Mouse (Mus musculus) spleen, embryonic (tissue): ENCODE results near the gene Adora2a.

Experiments
- CTCF ChIA-PET: fragments of 350-600 bp; sonication (Branson Sonifier 250); formaldehyde crosslinking; loops from one replicate; lab custom pipeline; 2022; lab: Charles Lee

Adora2a gene

GRCm38 (mm10) chr10:75307130-75307529 is 9.5 kb upstream of the Adora2a start:
- CTCF ChIA-PET, result no interaction called here

GRCm38 (mm10) chr10:75312361-75312760 is 4.3 kb upstream of the Adora2a start:
- CTCF ChIA-PET, result no interaction called here

GRCm38 (mm10) chr10:75314190-75314980 is 2.3 kb upstream of the Adora2a start:
- CTCF ChIA-PET, result no interaction called here

- CTCF ChIA-PET, result no interaction called here
Measured at GRCm38 (mm10) chr10:75315756-75316155, 921 bp upstream of the Adora2a start.

GRCm38 (mm10) chr10:75316472-75316871 is 205 bp upstream of the Adora2a start:
- CTCF ChIA-PET, result interaction anchor here (0.6 to 0.7 kb wide), 2 partner anchors 17 to 133 kb away, joined by 3 to 5 read pairs; no protein-coding TSS in a partner anchor

- CTCF ChIA-PET, result interaction anchor here (0.5 to 1.2 kb wide), 4 partner anchors 13 to 162 kb away, joined by 3 to 5 read pairs (median 3); no protein-coding TSS in a partner anchor
Measured at GRCm38 (mm10) chr10:75316908-75317761, 458 bp downstream of the Adora2a start.

GRCm38 (mm10) chr10:75318206-75318605 is 1.5 kb downstream of the Adora2a start:
- CTCF ChIA-PET, result interaction anchor here (1.2 kb wide), 1 partner anchor 14 kb away, joined by 3 read pairs; no protein-coding TSS in a partner anchor

GRCm38 (mm10) chr10:75320321-75320720 is 3.6 kb downstream of the Adora2a start:
- CTCF ChIA-PET, result no interaction called here

GRCm38 (mm10) chr10:75322966-75323365 is 6.3 kb downstream of the Adora2a start:
- CTCF ChIA-PET, result interaction anchor here (0.7 kb wide), 1 partner anchor 116 kb away, joined by 3 read pairs; no protein-coding TSS in a partner anchor

GRCm38 (mm10) chr10:75323986-75324385 is 7.3 kb downstream of the Adora2a start:
- CTCF ChIA-PET, result no interaction called here

- CTCF ChIA-PET, result no interaction called here
Measured at GRCm38 (mm10) chr10:75324391-75324790, 7.7 kb downstream of the Adora2a start.

GRCm38 (mm10) chr10:75325821-75326220 is 9.1 kb downstream of the Adora2a start:
- CTCF ChIA-PET, result interaction anchor here (0.6 kb wide), 1 partner anchor 145 kb away, joined by 4 read pairs; no protein-coding TSS in a partner anchor

- CTCF ChIA-PET, result no interaction called here
Measured at GRCm38 (mm10) chr10:75326553-75326952, 9.9 kb downstream of the Adora2a start.

GRCm38 (mm10) chr10:75327081-75327480 is 10.4 kb downstream of the Adora2a start:
- CTCF ChIA-PET, result no interaction called here

- CTCF ChIA-PET, result no interaction called here
Measured at GRCm38 (mm10) chr10:75328201-75328704, 11.6 kb downstream of the Adora2a start.

GRCm38 (mm10) chr10:75332268-75332667 is 15.6 kb downstream of the Adora2a start:
- CTCF ChIA-PET, result no interaction called here

GRCm38 (mm10) chr10:75333176-75333776 is 16.6 kb downstream of the Adora2a start:
- CTCF ChIA-PET, result interaction anchor here (1.1 kb wide), 1 partner anchor 17 kb away, joined by 3 read pairs; the partner anchor contains the start of gene Adora2a

- CTCF ChIA-PET, result no interaction called here
Measured at GRCm38 (mm10) chr10:75334175-75334574, 17.5 kb downstream of the Adora2a start.

- CTCF ChIA-PET, result no interaction called here
Measured at GRCm38 (mm10) chr10:75335075-75335474, 18.4 kb downstream of the Adora2a start.

GRCm38 (mm10) chr10:75337231-75337630 is 20.6 kb downstream of the Adora2a start:
- CTCF ChIA-PET, result no interaction called here

- CTCF ChIA-PET, result no interaction called here
Measured at GRCm38 (mm10) chr10:75338852-75339251, 22.2 kb downstream of the Adora2a start.
